Mouse (Mus musculus) limb, embryonic 12.5 days (tissue): ENCODE measurements around the gene Vax1. TPM values are rescaled to one million over a fixed set of nuclear protein-coding genes. Genes with fewer than 3 reads are reported as not detected.

Experiments used
- ATAC-seq: fragments of 200-750 bp; cut with Nextera tagmentation; 2 replicates; pipeline ENCODE4 v1.8.0; 2017; ENCODE audit warnings: low read depth, moderate TSS enrichment; ENCODE audit not compliant: insufficient number of reproducible peaks, insufficient read depth, low FRiP score, low TSS enrichment
- H3K27ac ChIP-seq: fragments of 300-500 bp; sonication (generic); 2 replicates; pipeline ENCODE4 v1.5.1; 2016; ENCODE audit warnings: mild to moderate bottlenecking, moderate library complexity
- H3K27me3 ChIP-seq: fragments of 300-500 bp; sonication (generic); 2 replicates; pipeline ENCODE4 v1.6.1; 2016; ENCODE audit warnings: mild to moderate bottlenecking, moderate library complexity
- H3K36me3 ChIP-seq: fragments of 300-500 bp; sonication (generic); 2 replicates; pipeline ENCODE4 v1.6.1; 2016; ENCODE audit warnings: mild to moderate bottlenecking, moderate library complexity
- H3K4me1 ChIP-seq: fragments of 300-500 bp; sonication (generic); replicated peaks from 2 replicates; pipeline ENCODE4 v1.6.1; 2016
- H3K4me2 ChIP-seq: fragments of 300-500 bp; sonication (generic); 2 replicates; pipeline ENCODE4 v1.6.1; 2016; ENCODE audit warnings: mild to moderate bottlenecking, moderate library complexity
- H3K4me3 ChIP-seq: fragments of 300-500 bp; sonication (generic); replicated peaks from 2 replicates; pipeline ENCODE4 v1.5.1; 2016; ENCODE audit warnings: mild to moderate bottlenecking
- H3K9ac ChIP-seq: fragments of 300-500 bp; sonication (generic); replicated peaks from 2 replicates; pipeline ENCODE4 v1.6.1; 2016; ENCODE audit warnings: mild to moderate bottlenecking, moderate library complexity
- H3K9me3 ChIP-seq: fragments of 300-500 bp; sonication (generic); 2 replicates; pipeline ENCODE4 v1.6.1; 2016; ENCODE audit warnings: mild to moderate bottlenecking, moderate library complexity
- WGBS: fragments of 180-500 bp; shearing (Covaris S2); methylation state at CpG from one replicate; pipeline ENCODE4 v1.1.7; 2016; 5-methylcytosine and 5-hydroxymethylcytosine counted together
- polyA plus RNA-seq: library from polyadenylated mRNA; unstranded; fragments of >200 nt; fragmentation: Nextera tagmentation; extraction: Ambion mirVana; gene quantifications from 2 replicates; pipeline ENCODE4 v1.2.1, GENCODE M21; 2016

Gene Vax1
- polyA plus RNA-seq, 1 experiment from 2014 or later, result not detected

- H3K9ac ChIP-seq, result no peak overlapping the region
- H3K4me3 ChIP-seq, result no peak overlapping the region
- WGBS, result 2% methylated on average over 17 of the region's 17 CpGs
- peaks cover 100% of the 10 kb centered on the region for H3K27me3 ChIP-seq
- no peak for ATAC-seq
- H3K27ac ChIP-seq, result no peak overlapping the region
- no peaks in the 10 kb centered on the region for H3K9me3 ChIP-seq
- no peaks in the 10 kb centered on the region for H3K36me3 ChIP-seq
- peaks cover 45% of the 10 kb centered on the region for H3K4me1 ChIP-seq
- H3K4me2 ChIP-seq, result no peak overlapping the region
Measured at GRCm38 (mm10) chr19:59168386-59168905, 1.4 kb downstream of the Vax1 start.

DNA sequence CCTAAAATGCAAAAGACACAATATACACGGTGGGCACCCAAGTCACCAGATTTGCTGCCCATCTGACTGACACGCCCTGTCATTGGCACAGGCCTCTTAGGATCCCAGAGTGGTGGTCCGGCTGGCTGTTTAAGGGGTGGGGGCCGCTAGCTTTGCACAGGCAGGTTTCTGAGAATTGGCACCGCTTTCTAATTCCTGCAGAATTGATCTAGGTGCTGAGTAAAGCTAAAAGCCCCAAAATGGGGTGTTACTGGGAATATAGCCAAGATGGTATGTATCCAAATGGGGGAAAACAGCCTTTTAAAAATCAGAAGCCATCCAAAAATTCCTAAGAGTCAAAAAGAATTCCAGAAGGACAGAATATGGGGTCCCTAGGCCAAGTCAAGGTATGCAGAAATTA lies 2.0 kb downstream of the Vax1 start:
- Histone ChIP-seq H3K36me3 (no peaks in the 10 kb centered on the region), H3K27me3 (peaks cover 100% of the 10 kb centered on the region), H3K9ac (no peak overlapping the region), H3K27ac (no peak overlapping the region), H3K9me3 (no peaks in the 10 kb centered on the region), H3K4me2 (no peak overlapping the region), H3K4me3 (no peak overlapping the region), H3K4me1 (peaks cover 45% of the 10 kb centered on the region)
- no peak for ATAC-seq
- WGBS, result 13% methylated on average over 5 of the region's 5 CpGs

DNA sequence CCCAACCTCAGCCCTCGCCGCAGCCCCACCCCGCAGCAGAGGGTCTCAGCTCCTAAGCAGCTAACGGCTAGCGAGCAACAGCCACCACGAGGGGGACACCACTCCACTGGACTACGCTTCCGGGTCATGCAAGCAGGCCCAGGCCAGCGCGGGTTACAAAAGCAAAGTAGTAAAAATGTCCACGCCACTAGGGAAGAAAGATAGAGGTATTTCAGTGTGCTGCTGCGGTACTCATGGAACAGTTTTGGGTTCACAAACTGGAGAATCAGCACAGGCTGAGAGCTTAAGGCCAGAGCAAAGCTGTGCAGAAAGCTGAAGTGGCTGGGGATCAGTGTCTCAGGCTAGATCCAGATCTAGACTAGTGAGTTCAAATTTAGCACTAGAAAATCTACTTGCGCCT lies 3.0 kb downstream of the Vax1 start:
- Histone ChIP-seq H3K9ac (0 out of 2 replicates have a peak overlapping the region, but pooled peaks have one; percentile 61), H3K36me3 (no peaks in the 10 kb centered on the region), H3K9me3 (no peaks in the 10 kb centered on the region), H3K27ac (no peak overlapping the region), H3K4me3 (peak overlapping the region; percentile 44), H3K4me1 (peaks cover 45% of the 10 kb centered on the region), H3K4me2 (peak overlapping the region; percentile 70), H3K27me3 (peaks cover 100% of the 10 kb centered on the region)
- no peak for ATAC-seq
- WGBS, result 1% methylated on average over 13 of the region's 13 CpGs

DNA sequence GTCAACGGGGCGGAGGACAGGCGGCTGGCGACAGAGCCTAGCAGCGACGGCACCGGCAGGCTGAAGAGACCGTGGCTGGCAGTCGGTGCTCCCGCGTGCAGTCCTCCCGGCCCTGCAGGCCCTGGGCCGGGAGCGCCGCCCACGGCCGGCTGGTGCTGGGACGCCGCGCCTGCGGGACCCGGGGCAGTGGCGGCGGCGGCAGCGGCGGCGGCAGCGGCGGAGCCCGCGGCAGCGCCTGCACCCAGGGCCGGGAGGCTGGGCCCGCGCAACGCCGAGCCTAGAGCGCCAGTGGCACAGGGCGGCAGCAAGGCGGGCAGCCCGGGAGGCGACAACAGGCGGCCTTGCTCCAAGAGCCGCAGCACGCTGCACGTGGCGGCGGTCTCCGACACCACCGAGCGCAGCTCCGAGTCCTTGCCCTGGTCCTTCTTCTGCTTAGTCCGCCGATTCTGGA lies 3.5 kb downstream of the Vax1 start:
- no peaks in the 10 kb centered on the region for H3K36me3 ChIP-seq
- H3K4me2 ChIP-seq, result peak overlapping the region; percentile 70
- under 1% methylated on average over 50 of the region's 55 CpGs for WGBS
- no peak overlapping the region for H3K27ac ChIP-seq
- H3K4me1 ChIP-seq, result peaks cover 42% of the 10 kb centered on the region
- H3K27me3 ChIP-seq, result peaks cover 100% of the 10 kb centered on the region
- peak overlapping the region; percentile 44 for H3K4me3 ChIP-seq
- no peaks in the 10 kb centered on the region for H3K9me3 ChIP-seq
- ATAC-seq, result peak; percentile 27; the same call in 1 of the 2 replicates
- H3K9ac ChIP-seq, result peak overlapping the region; percentile 61

GRCm38 (mm10) chr19:59165577-59165976 lies 4.3 kb downstream of the Vax1 start:
- Histone ChIP-seq H3K4me1 (peaks cover 34% of the 10 kb centered on the region), H3K4me3 (peak overlapping the region; percentile 44), H3K9me3 (no peaks in the 10 kb centered on the region), H3K36me3 (no peaks in the 10 kb centered on the region), H3K4me2 (peak overlapping the region; percentile 70), H3K9ac (no peak overlapping the region), H3K27ac (no peak overlapping the region), H3K27me3 (peaks cover 100% of the 10 kb centered on the region)
- no peak for ATAC-seq
- WGBS, result 6% methylated on average over 7 of the region's 7 CpGs

DNA sequence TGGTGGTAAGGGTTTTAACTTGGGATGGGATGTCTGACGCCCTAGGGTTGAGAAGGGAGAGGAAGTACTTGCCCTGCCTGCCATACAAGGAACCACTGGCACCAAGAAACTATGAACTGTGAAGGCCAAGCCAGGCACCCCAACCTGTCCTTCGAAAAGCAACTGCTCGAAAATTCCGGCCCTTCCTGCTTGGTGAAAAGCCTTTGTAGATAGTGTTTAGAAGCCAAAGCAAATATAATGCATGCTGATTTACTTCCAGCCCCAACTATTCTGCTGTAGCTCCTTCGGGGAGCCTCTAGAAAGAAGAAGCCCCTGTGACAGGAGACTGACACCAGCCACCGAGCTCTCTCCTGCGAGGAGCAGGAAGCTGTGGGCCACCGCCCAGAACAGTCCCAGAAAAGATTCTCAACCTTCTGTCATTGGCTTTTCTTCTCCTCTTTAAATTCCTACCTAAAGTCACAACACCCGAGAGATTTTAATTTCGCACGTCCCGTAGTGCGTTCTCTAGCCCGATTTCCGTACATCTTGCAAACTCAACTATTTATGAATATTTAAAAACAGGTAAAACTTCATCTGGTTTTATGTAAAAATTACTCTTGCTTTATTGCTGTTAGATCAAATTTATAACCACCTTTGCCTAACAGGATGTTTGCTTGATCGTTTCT lies 4.8 kb downstream of the Vax1 start:
- H3K4me2 ChIP-seq, result no peak overlapping the region
- 5% methylated on average over 16 of the region's 16 CpGs for WGBS
- no peak overlapping the region for H3K27ac ChIP-seq
- ATAC-seq, result no peak
- H3K9me3 ChIP-seq, result no peaks in the 10 kb centered on the region
- no peaks in the 10 kb centered on the region for H3K36me3 ChIP-seq
- H3K4me1 ChIP-seq, result peaks cover 29% of the 10 kb centered on the region
- H3K9ac ChIP-seq, result no peak overlapping the region
- H3K4me3 ChIP-seq, result no peak overlapping the region
- H3K27me3 ChIP-seq, result peaks cover 99% of the 10 kb centered on the region

- peaks cover 93% of the 10 kb centered on the region for H3K27me3 ChIP-seq
- H3K27ac ChIP-seq, result no peak overlapping the region
- no peak for ATAC-seq
- WGBS, result 11% methylated on average over 1 of the region's 1 CpGs
- H3K36me3 ChIP-seq, result no peaks in the 10 kb centered on the region
- no peak overlapping the region for H3K4me3 ChIP-seq
- no peak overlapping the region for H3K9ac ChIP-seq
- H3K9me3 ChIP-seq, result no peaks in the 10 kb centered on the region
- peaks cover 20% of the 10 kb centered on the region for H3K4me1 ChIP-seq
- no peak overlapping the region for H3K4me2 ChIP-seq
Measured at GRCm38 (mm10) chr19:59164111-59164510, 5.7 kb downstream of the Vax1 start.

- H3K4me3 ChIP-seq, result no peak overlapping the region
- no peak overlapping the region for H3K27ac ChIP-seq
- no peak overlapping the region for H3K9ac ChIP-seq
- H3K36me3 ChIP-seq, result no peaks in the 10 kb centered on the region
- H3K4me1 ChIP-seq, result no peaks in the 10 kb centered on the region; the same call in 1 of the 2 replicates
- no peak overlapping the region for H3K4me2 ChIP-seq
- 23% methylated on average over 4 of the region's 4 CpGs for WGBS
- no peak for ATAC-seq
- H3K27me3 ChIP-seq, result peaks cover 29% of the 10 kb centered on the region
- no peaks in the 10 kb centered on the region for H3K9me3 ChIP-seq
Measured at GRCm38 (mm10) chr19:59156702-59157101, 13.2 kb downstream of the Vax1 start.

- Histone ChIP-seq H3K4me2 (no peak overlapping the region), H3K4me3 (no peak overlapping the region), H3K9ac (no peak overlapping the region), H3K36me3 (no peaks in the 10 kb centered on the region), H3K9me3 (no peaks in the 10 kb centered on the region), H3K4me1 (no peaks in the 10 kb centered on the region; the same call in 1 of the 2 replicates), H3K27ac (no peak overlapping the region), H3K27me3 (peaks cover 16% of the 10 kb centered on the region)
- ATAC-seq, result no peak
- WGBS, result 84% methylated on average over 2 of the region's 2 CpGs
Measured at GRCm38 (mm10) chr19:59154171-59154570, 15.7 kb downstream of the Vax1 start.

DNA sequence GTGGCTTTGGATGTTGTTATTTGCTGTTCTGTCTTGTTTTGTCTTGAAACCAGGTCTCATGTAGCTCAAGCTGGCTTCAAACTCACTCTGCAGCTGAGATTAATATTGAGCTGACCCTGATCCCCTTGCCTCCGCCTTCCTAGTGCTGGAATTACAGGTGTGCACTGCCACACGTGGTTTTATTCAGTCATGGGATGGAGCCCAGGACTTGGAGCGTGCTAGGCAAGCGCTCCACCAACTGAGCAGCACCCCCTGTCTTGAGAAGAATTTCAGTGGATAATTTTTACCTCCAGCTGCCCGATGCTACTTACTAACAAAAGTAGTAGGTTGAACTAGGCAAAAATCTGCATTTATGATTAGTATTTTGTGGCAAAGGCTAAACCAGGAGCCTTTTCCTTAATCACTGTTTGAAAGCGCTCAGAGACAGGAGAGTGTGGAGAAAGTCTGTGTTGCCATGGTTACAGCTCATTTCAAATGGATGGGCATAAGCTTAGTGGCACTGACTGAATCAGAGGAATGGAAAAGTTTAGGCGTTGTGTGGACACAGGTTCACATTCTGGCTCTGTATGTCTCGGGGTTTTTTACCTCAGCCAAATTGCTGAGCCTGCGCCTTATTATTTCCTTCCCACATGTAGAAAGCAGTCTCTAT lies 24.2 kb downstream of the Vax1 start:
- Histone ChIP-seq H3K4me1 (peaks cover 2% of the 10 kb centered on the region), H3K27ac (no peak overlapping the region), H3K27me3 (0 out of 2 replicates have a peak, but pooled peaks cover 5% of the 10 kb centered on the region), H3K9me3 (no peaks in the 10 kb centered on the region), H3K9ac (no peak overlapping the region), H3K36me3 (no peaks in the 10 kb centered on the region), H3K4me3 (no peak overlapping the region), H3K4me2 (no peak overlapping the region)
- WGBS, result 57% methylated on average over 9 of the region's 9 CpGs
- ATAC-seq, result no peak

GRCm38 (mm10) chr19:59145064-59145463 lies 24.8 kb downstream of the Vax1 start:
- 76% methylated on average over 6 of the region's 6 CpGs for WGBS
- Histone ChIP-seq H3K4me2 (no peak overlapping the region), H3K27me3 (0 out of 2 replicates have a peak, but pooled peaks cover 5% of the 10 kb centered on the region), H3K27ac (no peak overlapping the region), H3K9ac (no peak overlapping the region), H3K4me1 (peaks cover 4% of the 10 kb centered on the region), H3K4me3 (no peak overlapping the region), H3K36me3 (no peaks in the 10 kb centered on the region), H3K9me3 (no peaks in the 10 kb centered on the region)
- ATAC-seq, result no peak
